Mouse (Mus musculus): ENCODE data around the gene Tubgcp5. TPM values are rescaled to one million over a fixed set of nuclear protein-coding genes. Genes with fewer than 3 reads are reported as not detected.
A peak's percentile ranks its signal among the peaks of the same experiment; 100 is the strongest.
"Not testable (repeated sequence)": the region's sequence is repeated elsewhere in the genome, so short reads cannot be mapped to it uniquely, and the experiment has no call there.

The Tubgcp5 gene
- 33.3 and 36.7 TPM in 2 replicates for polyA plus RNA-seq (2014; fragmentation: Nextera tagmentation; extraction: Ambion mirVana)

- Histone ChIP-seq H3K27ac (peak within 1 kb of the TSS; percentile 86), H3K4me3 (replicated peaks; ENCODE audit: low read length) (peak within 1 kb of the TSS; percentile 80), H3K36me3 (replicated peaks; ENCODE audit: control insufficient read depth, insufficient read depth) (peaks cover 32% of the 10 kb centered on the region), H3K9ac (peak within 1 kb of the TSS; percentile 93), H3K9me3 (ENCODE audit: control insufficient read depth, low read length) (no peaks in the 10 kb centered on the region), H3K4me2 (replicated peaks) (peak within 1 kb of the TSS; percentile 87), H3K27me3 (ENCODE audit: control insufficient read depth, insufficient read depth, low read length) (no peaks in the 10 kb centered on the region), H3K4me1 (replicated peaks; ENCODE audit: control insufficient read depth, insufficient read depth, low read length) (peaks cover 13% of the 10 kb centered on the region)
- peak; percentile 99 for ATAC-seq (ENCODE audit: low FRiP score)
- WGBS = under 1% methylated on average over 50 of the region's 51 CpGs
- DNase-seq (ENCODE audit: low spot score) = peak; percentile 99
Observed at GRCm38 (mm10) chr7:55793952-55794603, at the start of gene Tubgcp5. Gene Tubgcp5, plus strand, starts transcription at chr7:55794154.

- no peaks in the 10 kb centered on the region for H3K27me3 ChIP-seq (ENCODE audit: control insufficient read depth, insufficient read depth, low read length)
- no peaks in the 10 kb centered on the region; the same call in 1 of the 2 replicates for H3K4me1 ChIP-seq (replicated peaks; ENCODE audit: control insufficient read depth, insufficient read depth, low read length)
- H3K9me3 ChIP-seq (ENCODE audit: control insufficient read depth, low read length) = no peaks in the 10 kb centered on the region
- no peak overlapping the region for H3K4me3 ChIP-seq (replicated peaks; ENCODE audit: low read length)
- no peak overlapping the region for H3K4me2 ChIP-seq (replicated peaks)
- WGBS = 31% methylated on average over 10 of the region's 10 CpGs
- H3K27ac ChIP-seq = no peak overlapping the region
- no peak overlapping the region for H3K9ac ChIP-seq
- peak; percentile 68; the same call in 1 of the 2 replicates for ATAC-seq (ENCODE audit: low FRiP score)
- peak; percentile 40 for DNase-seq (ENCODE audit: low spot score)
- no peaks in the 10 kb centered on the region for H3K36me3 ChIP-seq (replicated peaks; ENCODE audit: control insufficient read depth, insufficient read depth)
Observed at GRCm38 (mm10) chr7:55744566-55745220, 49.3 kb upstream of the Tubgcp5 start.

GRCm38 (mm10) chr7:55750841-55751240 is 43.1 kb upstream of the Tubgcp5 start:
- H3K9ac ChIP-seq = no peak overlapping the region
- H3K9me3 ChIP-seq (ENCODE audit: control insufficient read depth, low read length) = no peaks in the 10 kb centered on the region
- H3K4me1 ChIP-seq (replicated peaks; ENCODE audit: control insufficient read depth, insufficient read depth, low read length) = no peaks in the 10 kb centered on the region
- H3K4me2 ChIP-seq (replicated peaks) = no peak overlapping the region
- H3K36me3 ChIP-seq (replicated peaks; ENCODE audit: control insufficient read depth, insufficient read depth) = no peaks in the 10 kb centered on the region
- no peak overlapping the region for H3K27ac ChIP-seq
- H3K4me3 ChIP-seq (replicated peaks; ENCODE audit: low read length) = no peak overlapping the region
- DNase-seq (ENCODE audit: low spot score) = no peak
- 84% methylated on average over 3 of the region's 3 CpGs for WGBS
- no peak for ATAC-seq (ENCODE audit: low FRiP score)
- no peaks in the 10 kb centered on the region for H3K27me3 ChIP-seq (ENCODE audit: control insufficient read depth, insufficient read depth, low read length)

DNA sequence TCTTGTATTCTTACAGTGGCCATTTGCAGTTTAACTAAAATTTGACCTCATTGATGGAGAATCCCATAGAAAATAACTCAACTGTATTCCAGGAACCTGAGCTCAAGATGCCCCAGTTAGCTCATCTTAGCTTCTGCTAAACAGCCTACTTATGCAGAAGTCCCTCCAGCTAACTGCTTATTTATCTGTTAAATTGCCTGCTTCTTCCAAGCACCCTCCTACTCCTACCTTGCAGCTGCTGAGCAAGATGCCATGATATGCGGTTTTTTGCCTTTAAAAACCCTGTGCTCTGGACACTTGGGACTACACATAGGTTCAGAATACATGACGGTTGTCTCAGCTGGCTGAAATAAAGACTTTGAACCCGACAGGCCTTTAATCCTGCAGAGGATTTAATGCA is 34.6 kb upstream of the Tubgcp5 start:
- Histone ChIP-seq H3K4me3 (replicated peaks; ENCODE audit: low read length) (no peak overlapping the region), H3K9ac (no peak overlapping the region), H3K27me3 (ENCODE audit: control insufficient read depth, insufficient read depth, low read length) (no peaks in the 10 kb centered on the region), H3K4me1 (replicated peaks; ENCODE audit: control insufficient read depth, insufficient read depth, low read length) (no peaks in the 10 kb centered on the region), H3K36me3 (replicated peaks; ENCODE audit: control insufficient read depth, insufficient read depth) (no peaks in the 10 kb centered on the region), H3K27ac (no peak overlapping the region), H3K4me2 (replicated peaks) (no peak overlapping the region), H3K9me3 (ENCODE audit: control insufficient read depth, low read length) (no peaks in the 10 kb centered on the region)
- WGBS = 70% methylated on average over 3 of the region's 3 CpGs
- DNase-seq (ENCODE audit: low spot score) (no peak), ATAC-seq (ENCODE audit: low FRiP score) (no peak)

- no peaks in the 10 kb centered on the region for H3K9me3 ChIP-seq (ENCODE audit: control insufficient read depth, low read length)
- no peak within 1 kb of the TSS for H3K27ac ChIP-seq
- no peaks in the 10 kb centered on the region for H3K27me3 ChIP-seq (ENCODE audit: control insufficient read depth, insufficient read depth, low read length)
- DNase-seq (ENCODE audit: low spot score) (no peak), ATAC-seq (ENCODE audit: low FRiP score) (no peak)
- H3K9ac ChIP-seq = no peak within 1 kb of the TSS
- no peaks in the 10 kb centered on the region for H3K36me3 ChIP-seq (replicated peaks; ENCODE audit: control insufficient read depth, insufficient read depth)
- H3K4me3 ChIP-seq (replicated peaks; ENCODE audit: low read length) = no peak within 1 kb of the TSS
- no peaks in the 10 kb centered on the region for H3K4me1 ChIP-seq (replicated peaks; ENCODE audit: control insufficient read depth, insufficient read depth, low read length)
- no peak within 1 kb of the TSS for H3K4me2 ChIP-seq (replicated peaks)
- WGBS = 44% methylated on average over 3 of the region's 3 CpGs
Observed at GRCm38 (mm10) chr7:55767926-55768325, 26.0 kb upstream of the Tubgcp5 start, which contains the start of gene Siglech. Gene Siglech, plus strand, starts transcription at chr7:55768178.

DNA sequence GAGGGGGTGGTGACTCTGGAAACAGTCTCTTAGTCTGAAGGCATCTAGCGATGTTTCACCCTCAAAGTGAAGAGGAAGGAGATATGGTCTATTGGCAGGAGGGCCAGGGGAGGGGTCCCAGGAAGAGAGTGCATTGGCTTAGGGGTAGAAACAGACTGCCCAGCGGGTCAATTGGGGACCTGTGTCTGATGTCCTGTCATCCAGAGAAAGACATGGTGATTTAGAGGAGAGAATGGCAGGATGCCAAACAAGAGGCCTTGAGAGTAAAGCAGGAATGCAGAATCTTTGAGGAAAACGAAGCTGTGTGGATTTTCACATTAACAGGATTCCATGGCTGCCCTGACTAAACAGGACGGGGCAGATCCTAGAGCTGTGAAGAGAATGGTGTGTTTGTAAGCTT is 13.9 kb upstream of the Tubgcp5 start:
- H3K27ac ChIP-seq = no peak overlapping the region
- DNase-seq (ENCODE audit: low spot score) = no peak
- H3K27me3 ChIP-seq (ENCODE audit: control insufficient read depth, insufficient read depth, low read length) = no peaks in the 10 kb centered on the region
- no peaks in the 10 kb centered on the region for H3K36me3 ChIP-seq (replicated peaks; ENCODE audit: control insufficient read depth, insufficient read depth)
- WGBS = 61% methylated on average over 4 of the region's 4 CpGs
- no peak for ATAC-seq (ENCODE audit: low FRiP score)
- H3K4me2 ChIP-seq (replicated peaks) = no peak overlapping the region
- no peak overlapping the region for H3K4me3 ChIP-seq (replicated peaks; ENCODE audit: low read length)
- no peak overlapping the region for H3K9ac ChIP-seq
- no peaks in the 10 kb centered on the region for H3K9me3 ChIP-seq (ENCODE audit: control insufficient read depth, low read length)
- H3K4me1 ChIP-seq (replicated peaks; ENCODE audit: control insufficient read depth, insufficient read depth, low read length) = no peaks in the 10 kb centered on the region

GRCm38 (mm10) chr7:55782493-55782892 is 11.5 kb upstream of the Tubgcp5 start:
- Histone ChIP-seq H3K27me3 (ENCODE audit: control insufficient read depth, insufficient read depth, low read length) (no peaks in the 10 kb centered on the region), H3K36me3 (replicated peaks; ENCODE audit: control insufficient read depth, insufficient read depth) (no peaks in the 10 kb centered on the region), H3K4me3 (replicated peaks; ENCODE audit: low read length) (no peak overlapping the region), H3K27ac (no peak overlapping the region), H3K4me2 (replicated peaks) (no peak overlapping the region), H3K9me3 (ENCODE audit: control insufficient read depth, low read length) (no peaks in the 10 kb centered on the region), H3K9ac (no peak overlapping the region), H3K4me1 (replicated peaks; ENCODE audit: control insufficient read depth, insufficient read depth, low read length) (no peaks in the 10 kb centered on the region)
- DNase-seq (ENCODE audit: low spot score) (no peak), ATAC-seq (ENCODE audit: low FRiP score) (no peak)
- WGBS = 59% methylated on average over 3 of the region's 3 CpGs

DNA sequence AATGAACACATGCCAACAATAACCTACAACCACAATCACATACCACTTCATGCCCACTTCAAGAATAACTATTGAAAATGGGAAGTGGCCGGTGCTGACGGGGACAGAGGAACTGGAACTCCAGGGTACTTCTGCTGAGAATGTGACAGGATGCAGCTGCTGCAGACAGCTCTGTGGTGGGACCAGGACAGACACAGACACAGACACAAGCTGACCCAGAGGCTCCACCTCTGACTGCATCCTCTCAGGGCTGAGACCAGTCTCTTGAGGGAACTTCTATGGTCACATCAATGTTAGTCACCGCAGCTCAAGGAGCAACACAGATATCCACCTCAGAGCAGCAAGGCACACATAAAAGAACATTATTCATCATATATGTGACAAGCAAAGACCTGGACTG is 9.4 kb upstream of the Tubgcp5 start:
- H3K36me3 ChIP-seq (replicated peaks; ENCODE audit: control insufficient read depth, insufficient read depth) = no peaks in the 10 kb centered on the region
- H3K9ac ChIP-seq = no peak overlapping the region
- ATAC-seq (ENCODE audit: low FRiP score) (no peak), DNase-seq (ENCODE audit: low spot score) (no peak)
- H3K4me3 ChIP-seq (replicated peaks; ENCODE audit: low read length) = no peak overlapping the region
- H3K27ac ChIP-seq = no peak overlapping the region
- no peaks in the 10 kb centered on the region for H3K4me1 ChIP-seq (replicated peaks; ENCODE audit: control insufficient read depth, insufficient read depth, low read length)
- no peak overlapping the region for H3K4me2 ChIP-seq (replicated peaks)
- no peaks in the 10 kb centered on the region for H3K9me3 ChIP-seq (ENCODE audit: control insufficient read depth, low read length)
- no peaks in the 10 kb centered on the region for H3K27me3 ChIP-seq (ENCODE audit: control insufficient read depth, insufficient read depth, low read length)
- 92% methylated on average over 3 of the region's 3 CpGs for WGBS

GRCm38 (mm10) chr7:55790586-55790985 is 3.4 kb upstream of the Tubgcp5 start:
- not testable (repeated sequence) for DNase-seq (ENCODE audit: low spot score); H3K9me3 ChIP-seq (ENCODE audit: control insufficient read depth, low read length); ATAC-seq (ENCODE audit: low FRiP score); H3K4me3 ChIP-seq (replicated peaks; ENCODE audit: low read length); H3K27ac ChIP-seq; H3K9ac ChIP-seq; H3K4me2 ChIP-seq (replicated peaks); H3K27me3 ChIP-seq (ENCODE audit: control insufficient read depth, insufficient read depth, low read length); H3K36me3 ChIP-seq (replicated peaks; ENCODE audit: control insufficient read depth, insufficient read depth)
- WGBS = 79% methylated on average over 5 of the region's 5 CpGs
- peaks cover 13% of the 10 kb centered on the region for H3K4me1 ChIP-seq (replicated peaks; ENCODE audit: control insufficient read depth, insufficient read depth, low read length)

Data from hindbrain, embryonic 14.5 days (tissue).